Mouse (Mus musculus): ENCODE data around the gene Rps9. TPM values are rescaled to one million over a fixed set of nuclear protein-coding genes. Genes with fewer than 3 reads are reported as not detected.
"Not testable (repeated sequence)": the region's sequence is repeated elsewhere in the genome, so short reads cannot be mapped to it uniquely, and the experiment has no call there.

Rps9 gene
- polyA plus RNA-seq, 1 experiment from 2014 or later, result 989 TPM

DNA sequence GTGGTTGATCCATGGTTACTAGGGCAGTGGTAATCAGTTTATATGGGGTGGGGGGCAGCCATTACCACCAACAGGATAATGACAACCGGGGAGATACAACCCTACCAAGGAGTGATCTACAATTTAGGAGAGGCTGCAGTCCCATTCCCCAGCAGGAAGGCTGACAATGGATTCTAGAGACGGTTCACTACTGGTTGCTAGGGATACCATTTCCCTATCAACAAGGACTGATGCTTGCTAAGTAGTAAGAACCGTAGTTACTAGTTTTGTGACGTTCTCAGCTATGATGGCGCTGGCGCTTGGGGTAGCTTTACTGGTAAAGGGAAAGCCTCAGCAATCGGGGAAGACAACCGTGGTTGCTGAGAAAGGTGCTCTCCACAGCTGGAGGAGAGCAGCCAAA is 19.1 kb upstream of the Rps9 start:
- 71% methylated on average over 8 of the region's 8 CpGs for WGBS
- Histone ChIP-seq H3K4me3 (no peak overlapping the region), H3K9ac (no peak overlapping the region), H3K36me3 (peaks cover 18% of the 10 kb centered on the region; the same call in 1 of the 2 replicates), H3K27me3 (replicated peaks) (no peaks in the 10 kb centered on the region), H3K9me3 (no peaks in the 10 kb centered on the region), H3K4me1 (peaks cover 13% of the 10 kb centered on the region), H3K4me2 (replicated peaks) (no peak overlapping the region), H3K27ac (peak overlapping the region; percentile 11; the same call in 1 of the 2 replicates)
- ATAC-seq (ENCODE audit: low FRiP score, low read depth), result peak; percentile 43

DNA sequence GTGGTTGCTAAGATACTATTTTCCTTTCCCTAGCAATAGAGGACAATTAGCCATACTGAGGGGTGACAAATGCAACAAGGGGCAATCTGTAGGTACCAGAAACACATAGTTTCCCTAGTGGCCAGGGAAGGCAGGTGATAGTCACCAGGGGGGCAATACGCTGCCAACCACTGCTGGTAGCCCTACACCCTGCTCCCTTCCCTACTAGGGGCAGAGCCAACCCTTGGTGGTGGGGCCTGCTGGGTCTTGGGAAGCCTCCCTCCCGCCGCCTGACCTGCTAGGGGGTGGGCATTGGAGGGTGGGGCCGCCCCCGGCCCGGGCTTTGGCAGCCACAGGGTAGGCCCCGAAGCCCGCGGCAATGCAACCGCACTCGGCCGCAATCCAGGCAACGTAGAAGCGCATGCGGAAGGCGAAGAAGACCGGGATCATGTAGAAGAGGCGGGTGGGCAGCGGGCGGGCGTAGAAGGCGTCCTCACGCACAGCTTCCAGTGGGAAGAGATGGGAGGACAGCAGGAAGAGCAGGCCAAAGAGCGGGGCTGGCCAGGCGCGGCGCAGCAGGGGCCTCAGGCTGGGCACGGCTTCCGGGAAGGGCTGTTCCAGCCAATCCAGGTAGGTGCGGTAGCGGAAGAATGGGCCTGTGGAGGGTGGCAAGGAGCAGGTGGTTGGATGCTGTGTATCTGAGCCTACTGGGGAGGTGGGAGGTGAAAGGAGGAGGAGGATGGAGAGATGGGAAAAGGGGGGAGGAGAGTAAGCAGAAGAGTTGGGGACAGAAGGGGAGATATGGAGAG is 18.2 kb upstream of the Rps9 start:
- H3K27ac ChIP-seq, result no peak overlapping the region
- peaks cover 13% of the 10 kb centered on the region for H3K4me1 ChIP-seq
- H3K9ac ChIP-seq, result no peak overlapping the region
- H3K27me3 ChIP-seq (replicated peaks), result no peaks in the 10 kb centered on the region
- no peak overlapping the region for H3K4me2 ChIP-seq (replicated peaks)
- no peak for ATAC-seq (ENCODE audit: low FRiP score, low read depth)
- H3K9me3 ChIP-seq, result no peaks in the 10 kb centered on the region
- peaks cover 18% of the 10 kb centered on the region; the same call in 1 of the 2 replicates for H3K36me3 ChIP-seq
- H3K4me3 ChIP-seq, result no peak overlapping the region
- 80% methylated on average over 31 of the region's 31 CpGs for WGBS

DNA sequence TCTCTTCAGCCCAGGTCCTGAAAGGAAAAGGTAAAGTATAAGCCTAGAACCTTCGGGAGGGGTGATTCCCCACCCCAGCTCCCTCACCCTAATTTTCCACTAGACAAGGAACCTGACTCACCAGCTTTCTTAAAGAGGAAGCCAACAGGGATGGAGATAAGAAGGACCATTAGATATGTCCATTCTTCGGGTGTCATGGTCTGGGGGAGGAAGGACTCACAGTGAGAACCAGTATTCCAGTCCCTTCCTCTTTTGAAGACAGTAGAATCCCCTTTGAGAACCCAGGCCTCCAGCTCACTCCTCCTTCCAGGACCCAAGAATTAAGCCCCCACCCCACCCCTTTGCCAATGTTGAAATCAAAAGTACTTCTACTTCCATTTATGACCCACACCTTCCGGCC is 11.9 kb upstream of the Rps9 start:
- Histone ChIP-seq H3K9ac (peak overlapping the region; percentile 83), H3K4me2 (replicated peaks) (peak overlapping the region; percentile 88), H3K4me1 (peaks cover 27% of the 10 kb centered on the region), H3K36me3 (peaks cover 10% of the 10 kb centered on the region; the same call in 1 of the 2 replicates), H3K27ac (no peak overlapping the region), H3K9me3 (no peaks in the 10 kb centered on the region), H3K4me3 (peak overlapping the region; percentile 62), H3K27me3 (replicated peaks) (no peaks in the 10 kb centered on the region)
- no peak for ATAC-seq (ENCODE audit: low FRiP score, low read depth)
- WGBS, result 36% methylated on average over 3 of the region's 3 CpGs

DNA sequence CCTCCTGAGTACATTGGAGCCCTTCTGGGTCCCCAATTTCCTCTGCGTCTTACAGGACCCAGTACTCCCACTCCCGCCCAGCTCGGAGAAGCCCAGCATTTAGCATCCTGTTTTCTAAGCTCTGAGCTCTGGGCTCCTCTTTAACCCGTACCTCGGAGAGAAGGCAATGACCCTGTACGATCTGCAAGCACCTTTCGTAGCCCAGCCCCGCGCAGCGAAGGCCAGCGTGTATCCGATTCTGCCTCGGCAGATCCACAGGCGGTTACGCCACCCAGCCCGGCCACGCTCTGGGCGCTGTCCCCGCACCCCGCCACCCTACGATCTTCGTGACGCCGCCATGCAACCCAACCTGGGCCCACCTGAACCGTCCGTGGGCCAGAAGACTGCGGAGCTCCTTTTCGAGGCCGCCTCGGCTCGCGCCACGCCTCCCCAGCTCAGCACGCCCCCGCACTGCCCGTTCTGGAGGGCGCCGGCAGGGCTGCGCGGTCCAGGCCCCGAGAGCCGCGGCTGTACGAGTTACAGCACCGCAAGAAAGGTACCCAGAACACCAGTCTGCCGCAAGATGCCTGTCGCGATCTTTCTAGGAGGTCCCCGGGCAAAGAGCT is 11.3 kb upstream of the Rps9 start, which contains the start of gene Tsen34:
Tsen34 (plus strand) TSS at position 482 of the 605 bp plus-strand sequence.
- Histone ChIP-seq H3K36me3 (peaks cover 13% of the 10 kb centered on the region), H3K9ac (peak within 1 kb of the TSS; percentile 84), H3K27ac (peak within 1 kb of the TSS; percentile 74), H3K4me2 (replicated peaks) (peak within 1 kb of the TSS; percentile 88), H3K27me3 (replicated peaks) (no peaks in the 10 kb centered on the region), H3K4me3 (peak within 1 kb of the TSS; percentile 62), H3K4me1 (peaks cover 27% of the 10 kb centered on the region), H3K9me3 (no peaks in the 10 kb centered on the region)
- under 1% methylated on average over 49 of the region's 49 CpGs for WGBS
- ATAC-seq (ENCODE audit: low FRiP score, low read depth), result no peak; the same call in 1 of the 2 replicates

DNA sequence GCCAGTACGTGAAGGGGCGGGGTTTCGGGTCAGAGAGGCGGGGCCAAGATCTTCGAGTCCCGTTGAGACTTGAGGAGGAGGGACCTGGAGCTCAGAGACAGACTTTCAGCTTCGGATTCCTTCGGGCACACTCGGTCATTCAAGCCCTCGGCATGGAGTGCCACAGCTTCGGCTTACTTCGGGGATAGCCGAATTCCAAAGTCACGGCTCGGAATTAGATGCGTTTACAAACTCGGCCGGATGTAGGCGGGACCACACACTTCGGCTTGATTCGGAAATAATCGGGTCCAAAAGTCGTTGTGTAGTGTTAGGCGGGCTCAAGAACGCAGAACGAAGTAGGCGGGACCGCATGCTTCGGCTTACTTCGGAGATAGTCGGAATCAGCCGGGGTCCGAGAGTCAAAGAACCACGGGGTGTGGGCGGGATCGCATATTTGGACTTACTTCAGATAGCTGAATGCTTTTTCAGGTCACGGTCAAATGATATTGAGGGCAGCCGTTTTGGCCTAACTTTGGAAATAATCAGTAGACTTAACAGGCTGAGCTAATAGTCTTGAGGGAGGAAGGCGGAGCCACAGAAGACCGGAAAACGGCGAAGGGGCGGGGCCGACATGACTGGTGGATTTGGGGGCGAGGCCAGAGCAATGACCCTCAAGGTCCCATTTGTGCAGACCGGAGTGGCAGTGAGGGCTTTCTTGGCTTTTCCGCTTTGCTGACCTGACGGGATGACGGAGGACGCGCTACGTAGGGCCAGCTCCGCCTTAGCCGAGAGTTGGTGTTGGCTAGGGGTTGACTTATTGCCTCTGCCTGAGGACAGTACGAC is 10.6 kb upstream of the Rps9 start, which contains the start of gene Mboat7:
Mboat7 (minus strand) TSS at position 537 of the 822 bp plus-strand sequence.
- H3K4me3 ChIP-seq, result peak within 1 kb of the TSS; percentile 62
- H3K27ac ChIP-seq, result peak within 1 kb of the TSS; percentile 74
- H3K4me1 ChIP-seq, result peaks cover 27% of the 10 kb centered on the region
- H3K36me3 ChIP-seq, result peaks cover 19% of the 10 kb centered on the region
- no peaks in the 10 kb centered on the region for H3K9me3 ChIP-seq
- peak within 1 kb of the TSS; percentile 88 for H3K4me2 ChIP-seq (replicated peaks)
- H3K27me3 ChIP-seq (replicated peaks), result no peaks in the 10 kb centered on the region
- peak within 1 kb of the TSS; percentile 84 for H3K9ac ChIP-seq
- WGBS, result under 1% methylated on average over 55 of the region's 55 CpGs
- peak; percentile 91 for ATAC-seq (ENCODE audit: low FRiP score, low read depth)

DNA sequence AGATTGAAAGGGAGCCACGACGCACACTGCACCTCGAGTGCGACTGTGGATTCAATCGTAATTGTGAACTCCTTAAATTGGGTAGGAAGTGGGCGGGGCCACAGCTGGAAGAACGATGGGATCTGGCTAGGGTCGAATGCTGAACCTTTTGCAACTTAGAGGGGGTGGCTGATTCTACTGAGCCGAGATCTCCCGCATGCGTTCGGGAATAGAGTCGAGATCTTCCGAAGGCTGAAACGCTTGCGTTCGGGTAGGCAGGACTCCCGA is 10.1 kb upstream of the Rps9 start:
- Histone ChIP-seq H3K9me3 (no peaks in the 10 kb centered on the region), H3K27me3 (replicated peaks) (no peaks in the 10 kb centered on the region), H3K4me3 (peak overlapping the region; percentile 62), H3K27ac (peak overlapping the region; percentile 67), H3K4me1 (peaks cover 27% of the 10 kb centered on the region), H3K36me3 (peaks cover 24% of the 10 kb centered on the region), H3K4me2 (replicated peaks) (peak overlapping the region; percentile 88), H3K9ac (peak overlapping the region; percentile 84)
- under 1% methylated on average over 18 of the region's 18 CpGs for WGBS
- ATAC-seq (ENCODE audit: low FRiP score, low read depth), result no peak

DNA sequence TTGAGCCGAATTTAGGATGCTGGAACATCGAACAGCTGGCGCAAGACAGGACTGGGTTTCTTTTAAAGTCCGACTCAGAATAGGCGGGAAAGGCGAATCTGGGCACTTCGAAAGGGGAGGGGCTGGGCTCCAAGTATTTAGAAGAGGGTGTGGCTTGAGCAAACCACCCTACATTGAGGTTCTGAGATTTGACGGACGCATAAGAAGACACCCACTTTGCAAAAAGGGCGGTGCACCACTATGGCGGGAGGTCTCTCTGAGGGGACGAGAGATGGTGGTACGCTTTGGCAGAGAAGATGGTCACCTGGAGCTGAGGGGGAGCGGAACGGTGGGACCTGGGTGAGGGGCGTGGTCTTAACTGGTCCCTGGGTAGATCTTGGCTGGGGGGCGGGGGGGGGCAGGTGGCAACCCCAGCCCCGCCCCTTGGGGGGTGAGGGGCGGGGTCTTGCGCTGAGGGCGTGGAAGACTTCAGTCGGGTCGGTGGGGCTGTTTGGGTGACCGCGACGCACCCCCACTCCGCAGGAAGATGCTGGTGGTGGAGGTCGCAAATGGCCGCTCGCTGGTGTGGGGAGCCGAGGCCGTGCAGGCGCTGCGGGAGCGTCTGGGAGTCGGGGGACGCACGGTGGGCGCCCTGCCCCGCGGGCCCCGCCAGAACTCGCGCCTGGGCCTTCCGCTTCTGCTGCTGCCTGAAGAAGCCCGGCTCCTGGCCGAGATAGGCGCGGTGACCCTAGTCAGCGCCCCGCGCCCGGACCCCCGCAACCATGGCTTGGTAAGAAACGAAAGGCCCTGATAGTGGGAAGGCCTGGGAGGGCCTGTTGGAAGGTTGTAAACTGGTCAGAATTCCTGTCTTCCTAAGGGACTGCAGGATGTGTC is 9.5 kb upstream of the Rps9 start:
- 0% methylated on average over 55 of the region's 55 CpGs for WGBS
- Histone ChIP-seq H3K27ac (peak overlapping the region; percentile 67), H3K27me3 (replicated peaks) (no peaks in the 10 kb centered on the region)

DNA sequence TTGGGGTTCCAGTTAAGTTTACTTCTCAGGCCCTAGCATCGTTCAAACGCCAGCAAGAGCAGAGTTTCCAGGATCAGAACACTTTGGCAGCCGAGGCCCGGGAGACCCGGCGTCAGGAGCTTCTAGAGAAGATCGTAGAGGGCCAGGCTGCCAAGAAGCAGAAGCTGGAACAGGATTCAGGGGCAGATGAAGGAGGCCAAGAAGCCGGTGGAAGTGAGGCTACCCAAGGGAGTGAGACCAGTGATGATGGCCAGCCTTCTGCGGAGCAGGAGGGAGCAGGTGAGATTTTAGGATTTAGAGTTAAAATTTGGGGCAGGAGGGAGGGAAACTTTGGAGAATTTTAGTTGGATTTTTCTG is 8.9 kb upstream of the Rps9 start:
- peak overlapping the region; percentile 88 for H3K4me2 ChIP-seq (replicated peaks)
- H3K9ac ChIP-seq, result peak overlapping the region; percentile 84
- not testable (repeated sequence) for H3K9me3 ChIP-seq; H3K27me3 ChIP-seq (replicated peaks); H3K27ac ChIP-seq; ATAC-seq (ENCODE audit: low FRiP score, low read depth)
- WGBS, result 5% methylated on average over 9 of the region's 9 CpGs
- H3K4me1 ChIP-seq, result peaks cover 27% of the 10 kb centered on the region
- peak overlapping the region; percentile 62 for H3K4me3 ChIP-seq
- peaks cover 34% of the 10 kb centered on the region for H3K36me3 ChIP-seq

More for the DNA sequence above, 9.5 kb upstream of the Rps9 start:
- Histone ChIP-seq H3K9me3 (no peaks in the 10 kb centered on the region), H3K9ac (peak overlapping the region; percentile 84), H3K4me2 (replicated peaks) (peak overlapping the region; percentile 88), H3K36me3 (peaks cover 28% of the 10 kb centered on the region), H3K4me1 (peaks cover 27% of the 10 kb centered on the region), H3K4me3 (peak overlapping the region; percentile 62)
- peak; percentile 38 for ATAC-seq (ENCODE audit: low FRiP score, low read depth)

DNA sequence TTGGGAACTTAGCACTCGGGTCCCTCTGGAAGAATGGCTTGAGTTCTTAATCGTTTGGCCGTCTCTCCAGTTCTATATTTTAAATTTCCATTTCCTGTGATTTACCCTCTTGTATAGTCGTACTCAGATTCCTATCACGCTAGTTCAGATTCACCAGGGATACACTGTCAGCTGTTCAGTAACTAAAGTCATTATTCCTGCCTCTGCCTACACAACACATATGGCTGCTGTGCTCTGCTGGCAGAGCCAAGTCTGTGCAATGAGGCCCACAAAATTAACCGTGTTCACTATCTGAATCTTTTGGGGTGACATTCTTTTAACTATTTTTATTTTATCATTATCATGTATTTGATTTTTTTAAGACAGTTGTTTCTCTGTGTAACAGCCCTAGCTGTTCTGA is 5.3 kb upstream of the Rps9 start:
- Histone ChIP-seq H3K9me3 (no peaks in the 10 kb centered on the region), H3K4me1 (peaks cover 14% of the 10 kb centered on the region), H3K9ac (no peak overlapping the region), H3K27me3 (replicated peaks) (no peaks in the 10 kb centered on the region), H3K4me2 (replicated peaks) (no peak overlapping the region), H3K4me3 (no peak overlapping the region), H3K27ac (no peak overlapping the region), H3K36me3 (peaks cover 47% of the 10 kb centered on the region)
- ATAC-seq (ENCODE audit: low FRiP score, low read depth), result no peak
- 93% methylated on average over 6 of the region's 6 CpGs for WGBS

DNA sequence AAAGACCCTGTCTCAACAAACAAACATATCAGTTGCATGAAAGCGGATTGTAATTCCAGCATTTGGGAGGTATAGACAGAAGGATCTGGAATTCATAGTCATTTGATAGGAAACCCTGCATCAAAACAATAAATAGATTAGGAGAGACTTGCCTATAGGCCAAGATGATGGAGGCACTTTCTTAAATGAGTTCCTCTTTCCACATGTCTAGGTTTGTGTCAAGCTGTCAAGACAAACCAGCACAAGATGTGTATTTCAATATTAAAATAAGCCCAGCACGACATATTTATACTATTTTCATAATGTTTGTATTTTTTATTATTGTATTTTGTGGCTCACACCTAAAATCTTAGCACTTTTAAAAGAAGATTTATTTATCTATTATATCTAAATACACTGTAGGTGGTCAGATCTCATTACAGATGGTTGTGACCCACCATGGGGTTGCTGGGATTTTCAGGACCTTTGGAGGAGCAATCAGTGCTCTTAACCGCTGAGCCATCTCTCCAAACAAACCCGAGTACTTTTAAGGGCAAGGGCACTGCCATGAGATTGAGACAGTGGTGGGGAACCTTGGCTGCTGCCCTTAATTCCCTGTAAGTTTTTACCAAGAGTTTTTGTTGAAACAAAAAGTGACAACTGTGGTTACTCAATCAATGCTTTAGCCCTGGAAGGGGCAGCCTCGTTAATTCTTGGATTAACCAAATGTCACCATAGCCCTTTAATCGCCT is 480 bp upstream of the Rps9 start:
- Histone ChIP-seq H3K27ac (no peak overlapping the region), H3K9me3 (no peaks in the 10 kb centered on the region), H3K4me2 (replicated peaks) (peak overlapping the region; percentile 82), H3K9ac (peak overlapping the region; percentile 86), H3K4me1 (peaks cover 22% of the 10 kb centered on the region), H3K4me3 (peak overlapping the region; percentile 87), H3K27me3 (replicated peaks) (no peaks in the 10 kb centered on the region), H3K36me3 (peaks cover 50% of the 10 kb centered on the region)
- ATAC-seq (ENCODE audit: low FRiP score, low read depth), result peak; percentile 61
- 21% methylated on average over 6 of the region's 6 CpGs for WGBS

DNA sequence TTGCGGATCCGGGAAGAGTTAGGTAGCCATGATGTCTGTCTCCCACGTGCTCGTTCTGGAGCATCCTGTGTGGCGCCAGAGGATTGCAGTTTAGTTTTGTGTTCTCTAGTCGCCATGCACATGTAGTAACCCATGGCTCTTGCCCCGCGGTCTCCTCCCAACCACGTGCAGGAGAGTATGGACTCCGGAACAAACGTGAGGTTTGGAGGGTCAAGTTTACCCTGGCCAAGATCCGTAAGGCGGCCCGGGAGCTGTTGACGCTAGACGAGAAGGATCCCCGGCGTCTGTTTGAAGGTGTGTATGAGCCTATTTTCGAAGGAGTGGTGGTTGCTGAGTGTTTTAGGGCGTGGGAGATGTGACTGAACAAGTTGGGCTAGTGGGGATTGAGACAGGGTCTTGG is 682 bp downstream of the Rps9 start:
- WGBS, result under 1% methylated on average over 20 of the region's 20 CpGs
- Histone ChIP-seq H3K4me1 (peaks cover 22% of the 10 kb centered on the region), H3K36me3 (peaks cover 41% of the 10 kb centered on the region), H3K27ac (0 out of 2 replicates have a peak overlapping the region, but pooled peaks have one; percentile 74), H3K4me2 (replicated peaks) (peak overlapping the region; percentile 82), H3K4me3 (peak overlapping the region; percentile 87), H3K27me3 (replicated peaks) (no peaks in the 10 kb centered on the region), H3K9me3 (no peaks in the 10 kb centered on the region), H3K9ac (peak overlapping the region; percentile 86)
- peak; percentile 31 for ATAC-seq (ENCODE audit: low FRiP score, low read depth)
